Mouse (Mus musculus) kidney, adult 2 months (tissue): ENCODE data around the gene Helt.

Experiments
- CTCF ChIP-seq: fragments of 200-500 bp; conservative IDR thresholded peaks from 2 replicates; pipeline ENCODE4 v1.5.1; 2011; ENCODE audit warnings: low read depth, mild to moderate bottlenecking, control low read depth, low read length, moderate library complexity, mixed read lengths; ENCODE audit not compliant: insufficient read depth, insufficient read length
- POLR2A ChIP-seq: fragments of 200-500 bp; IDR thresholded peaks from one replicate; pipeline ENCODE4 v1.6.1; 2011; ENCODE audit warnings: low read depth, low read length, control low read depth

DNA sequence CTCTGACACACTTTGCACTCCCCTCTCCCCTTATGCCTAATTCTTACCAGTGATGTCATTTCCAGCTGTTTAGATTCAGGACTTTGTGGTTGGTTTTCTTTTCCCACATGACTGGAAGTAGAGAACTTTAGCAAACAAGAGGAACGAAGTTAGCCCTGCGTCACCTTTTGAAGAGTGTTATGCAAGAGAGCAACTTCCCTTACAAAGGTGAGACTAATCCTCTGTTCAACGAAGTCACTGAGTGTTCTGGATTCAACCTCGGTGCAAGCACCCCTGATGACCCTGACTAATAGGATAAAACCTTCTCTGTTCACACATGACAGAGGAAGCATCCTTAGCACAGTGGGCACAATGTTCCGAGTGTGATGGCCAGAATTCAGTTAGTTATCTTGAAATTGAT lies 32.2 kb upstream of the Helt start:
- TF ChIP-seq CTCF = no peak
- no peak for TF ChIP-seq POLR2A
